Mouse (Mus musculus) bone marrow macrophage, adult 2 months (primary cell): ENCODE data around the gene Wscd2. TPM values are rescaled to one million over a fixed set of nuclear protein-coding genes. Genes with fewer than 3 reads are reported as not detected.

Source experiments
- H3K27ac ChIP-seq: 2 replicates; pipeline ENCODE4 v1.5.1; 2012; ENCODE audit warnings: low read depth, low read length; ENCODE audit not compliant: insufficient read depth
- H3K4me1 ChIP-seq: 2 replicates; pipeline ENCODE4 v1.6.1; 2012; ENCODE audit warnings: low read length; ENCODE audit not compliant: control insufficient read depth, insufficient read depth
- H3K4me3 ChIP-seq: 2 replicates; pipeline ENCODE4 v1.5.1; 2012; ENCODE audit warnings: mild to moderate bottlenecking, low read length, moderate library complexity; ENCODE audit not compliant: insufficient read depth
- CTCF ChIP-seq: IDR thresholded peaks from 2 replicates; pipeline ENCODE4 v1.5.1; 2012; ENCODE audit warnings: low read depth, mild to moderate bottlenecking, low read length, moderate library complexity
- POLR2A ChIP-seq: IDR thresholded peaks from 2 replicates; pipeline ENCODE4 v1.6.1; 2012; ENCODE audit warnings: mild to moderate bottlenecking, low read depth, low read length, borderline replicate concordance
- polyA plus RNA-seq: library from polyadenylated mRNA; stranded (reverse); fragments of >200 nt; gene quantifications from 2 replicates; pipeline ENCODE4 v1.2.4, GENCODE M21; 2012; ENCODE audit not compliant: missing spikeins, insufficient read depth, insufficient read length

The Wscd2 gene
- polyA plus RNA-seq, 1 experiment: not detected

GRCm38 (mm10) chr5:113635861-113636565 is 145.9 kb downstream of the Wscd2 start:
- TF ChIP-seq CTCF (no peak), POLR2A (no peak)
- Histone ChIP-seq H3K4me3 (no peak overlapping the region), H3K4me1 (peaks cover 19% of the 10 kb centered on the region), H3K27ac (no peak overlapping the region)

- TF ChIP-seq CTCF (no peak), POLR2A (no peak)
- Histone ChIP-seq H3K27ac (no peak overlapping the region), H3K4me3 (no peak overlapping the region), H3K4me1 (peaks cover 23% of the 10 kb centered on the region)
Observed at GRCm38 (mm10) chr5:113637631-113638030, 147.5 kb downstream of the Wscd2 start.

- H3K4me1 ChIP-seq: peaks cover 23% of the 10 kb centered on the region
- TF ChIP-seq CTCF (no peak), POLR2A (no peak)
- no peak overlapping the region for H3K4me3 ChIP-seq
- H3K27ac ChIP-seq: no peak overlapping the region
Observed at GRCm38 (mm10) chr5:113638055-113638454, 147.9 kb downstream of the Wscd2 start.

GRCm38 (mm10) chr5:113639126-113639525 is 149.0 kb downstream of the Wscd2 start:
- TF ChIP-seq POLR2A: no peak
- no peak for TF ChIP-seq CTCF
- H3K4me1 ChIP-seq: peaks cover 26% of the 10 kb centered on the region
- H3K4me3 ChIP-seq: no peak overlapping the region

More at GRCm38 (mm10) chr5:113639126-113639525, 149.0 kb downstream of the Wscd2 start:
- H3K27ac ChIP-seq: no peak overlapping the region

Other genes starting within 250 kb of the Wscd2 start
- not detected in 2 replicates for gene Sgsm1, start 179.5 kb upstream of the Wscd2 start, polyA plus RNA-seq
- gene Aym1, start 133.0 kb upstream of the Wscd2 start, polyA plus RNA-seq: not detected in 2 replicates
- gene Cmklr1, start 160.1 kb downstream of the Wscd2 start, polyA plus RNA-seq: 45.7 and 58.6 TPM in 2 replicates
- not detected in 2 replicates for gene 1700069L16Rik, start 234.4 kb downstream of the Wscd2 start, polyA plus RNA-seq
- gene Ficd, start 245.5 kb downstream of the Wscd2 start, polyA plus RNA-seq: 3.0 and 3.7 TPM in 2 replicates